Mouse (Mus musculus) layer of hippocampus, adult 9-10 months (tissue): ENCODE results near the gene Hectd1.

Experiments
- DNase-seq: peaks from one replicate; pipeline ENCODE4 v3.0.0; 2022; ENCODE audit warnings: low spot score

Gene Hectd1

GRCm38 (mm10) chr12:51829290-51830076 is at the start of gene Hectd1:
Gene Hectd1 (minus strand): TSS chr12:51829536.
- DNase-seq: peak; percentile 51

DNA sequence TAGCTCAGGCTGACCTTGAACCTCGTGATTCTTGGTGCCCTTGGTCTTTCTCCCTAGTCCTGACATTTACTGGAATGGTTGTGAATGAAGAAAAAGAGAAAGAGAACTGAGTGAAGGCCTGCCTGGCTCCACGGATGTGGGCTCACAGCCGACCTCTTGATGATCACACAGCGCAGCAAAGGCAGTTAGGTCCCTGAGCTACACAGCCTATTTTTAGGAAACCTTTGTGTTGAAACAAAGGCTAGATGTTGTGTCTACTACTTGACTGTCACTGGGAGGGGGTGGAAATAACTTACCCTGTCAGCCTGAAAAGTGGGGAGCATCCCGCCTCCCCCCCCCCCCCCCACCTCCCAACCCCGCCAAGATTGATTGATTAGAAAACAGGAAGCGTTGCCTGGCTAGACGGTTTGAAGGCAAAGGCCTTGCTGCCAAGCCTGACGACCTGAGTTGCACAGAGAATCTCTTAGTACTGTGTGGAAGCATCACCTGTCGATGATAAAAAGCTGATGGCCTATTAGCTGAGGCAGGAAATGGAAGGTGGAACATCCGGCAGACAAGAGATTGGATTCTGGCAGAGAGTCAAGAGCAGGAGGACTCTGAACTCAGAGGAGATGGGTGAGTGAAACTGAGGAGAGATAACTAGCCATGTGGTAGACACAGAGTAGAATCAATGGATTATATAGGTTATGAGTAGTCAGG is 42.3 kb upstream of the Hectd1 start:
- DNase-seq: no peak

GRCm38 (mm10) chr12:51869511-51869910 is 40.2 kb upstream of the Hectd1 start:
- DNase-seq: no peak

GRCm38 (mm10) chr12:51867076-51867475 is 37.7 kb upstream of the Hectd1 start:
- no peak for DNase-seq

- DNase-seq: no peak
Observed at GRCm38 (mm10) chr12:51866226-51866910, 37.0 kb upstream of the Hectd1 start.

DNA sequence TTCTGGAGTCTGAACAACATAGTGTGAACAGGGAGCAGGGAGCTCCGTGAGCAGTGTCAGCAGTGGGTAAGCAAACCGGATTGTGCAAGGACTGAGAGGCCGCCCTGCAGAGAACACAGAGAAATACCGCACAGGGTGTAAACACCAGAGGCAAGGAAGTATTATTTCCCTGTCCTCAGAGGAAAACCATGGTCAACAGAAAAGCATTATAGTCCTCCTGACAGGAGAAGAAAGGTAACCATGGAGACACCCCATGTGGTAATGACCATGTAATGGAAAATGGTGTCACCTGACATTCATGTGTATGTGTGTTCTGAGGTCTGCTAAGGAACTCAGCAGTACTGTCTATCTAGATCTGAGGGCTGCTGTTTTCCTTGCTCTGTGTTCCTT is 36.4 kb upstream of the Hectd1 start:
- DNase-seq: no peak

DNA sequence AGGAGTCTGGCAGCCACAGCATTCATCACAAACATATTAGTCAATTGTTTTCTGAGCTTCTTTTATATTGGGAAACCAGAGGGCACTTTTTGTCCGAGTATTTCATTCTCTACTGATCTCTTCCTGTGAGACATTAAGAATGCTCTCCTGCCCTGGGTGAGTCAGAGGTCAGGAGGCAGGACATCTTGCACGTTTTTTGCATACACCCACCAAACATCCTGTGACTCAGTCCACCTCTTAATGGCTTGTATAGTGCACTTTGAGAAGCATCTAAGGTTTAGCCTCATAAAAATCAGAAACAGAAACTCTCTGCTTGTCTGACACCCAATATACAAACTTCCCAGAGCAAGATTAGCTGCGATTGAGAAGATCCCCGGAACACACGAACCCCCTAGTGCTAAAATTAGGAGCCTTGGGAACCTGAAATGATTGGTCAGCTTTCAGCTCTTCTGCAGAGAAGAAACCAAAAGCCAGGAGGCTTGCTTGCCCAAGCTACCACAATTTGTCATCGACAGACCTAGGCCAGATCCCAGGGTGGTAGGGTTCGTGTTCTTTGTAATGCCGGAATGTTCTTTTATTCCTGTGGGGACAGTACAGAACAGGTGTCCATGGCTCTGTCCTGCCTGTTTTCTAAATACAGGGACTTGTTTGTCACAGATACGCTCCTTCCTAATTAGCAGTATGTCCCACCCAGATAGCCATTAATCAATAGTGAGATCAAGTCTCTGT is 35.9 kb upstream of the Hectd1 start:
- no peak for DNase-seq

DNA sequence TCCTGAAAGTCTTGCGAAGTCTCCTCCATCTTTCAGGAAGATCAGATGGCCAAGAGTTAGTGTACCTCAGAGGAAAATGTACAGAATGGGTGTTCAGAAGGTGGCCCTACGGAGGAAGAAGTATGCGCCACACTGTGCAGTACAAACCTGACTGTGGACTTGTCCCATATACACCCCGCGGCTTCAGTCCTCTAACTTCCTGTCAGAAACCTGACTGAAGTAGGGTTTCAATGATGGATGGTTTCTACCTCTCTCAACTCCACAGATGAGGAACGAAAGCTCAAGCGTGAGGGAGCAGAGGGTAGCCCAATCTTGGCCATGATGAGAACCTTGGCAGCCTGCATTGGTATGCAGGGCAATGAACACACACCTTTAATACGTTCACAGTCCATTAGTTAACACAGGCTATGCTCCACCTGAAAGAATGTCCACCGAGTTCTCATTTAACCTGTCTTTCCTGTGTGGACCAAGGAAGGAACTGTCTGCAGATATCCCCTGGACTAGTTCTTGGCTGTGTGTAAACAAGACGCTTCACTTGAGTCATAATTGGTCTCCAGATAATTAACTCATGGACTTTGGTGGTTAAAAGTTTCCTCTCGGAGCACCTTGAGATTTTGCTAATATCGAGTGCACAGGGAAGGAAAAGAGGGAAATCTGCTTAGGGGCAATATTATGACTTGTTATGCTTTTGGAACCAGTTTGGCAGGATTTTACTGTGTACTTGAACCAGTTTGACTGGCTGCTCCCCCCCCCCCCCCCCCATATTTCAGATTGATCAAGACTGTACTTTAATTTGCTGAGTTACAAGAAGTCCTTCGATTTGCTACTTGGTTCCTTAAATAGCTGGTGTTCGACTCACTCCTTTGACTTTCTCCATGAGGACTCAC is 34.0 kb upstream of the Hectd1 start:
- no peak for DNase-seq

GRCm38 (mm10) chr12:51858134-51859028 is 29.0 kb upstream of the Hectd1 start:
- no peak for DNase-seq

GRCm38 (mm10) chr12:51856768-51857295 is 27.5 kb upstream of the Hectd1 start:
- DNase-seq: no peak

GRCm38 (mm10) chr12:51855872-51856271 is 26.5 kb upstream of the Hectd1 start:
- DNase-seq: no peak

DNA sequence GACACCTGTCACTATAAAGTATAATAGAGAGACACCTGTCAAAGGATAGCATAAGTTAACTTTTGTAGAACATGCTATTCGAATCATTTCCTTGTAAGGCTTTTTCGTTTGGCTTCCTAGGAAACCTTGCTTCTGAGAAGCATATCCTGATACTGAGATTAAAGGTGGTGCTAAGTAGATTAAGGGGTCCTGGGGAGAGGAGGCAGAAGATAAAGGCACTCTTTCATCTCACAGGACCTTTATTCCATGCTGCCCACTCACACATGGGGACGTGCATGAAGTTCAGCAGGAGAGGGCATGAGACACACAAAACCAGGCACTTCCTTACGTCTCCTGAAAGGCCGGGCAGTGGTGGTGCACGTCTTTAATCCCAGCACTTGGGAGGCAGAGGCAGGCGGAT is 26.1 kb upstream of the Hectd1 start:
- no peak for DNase-seq

DNA sequence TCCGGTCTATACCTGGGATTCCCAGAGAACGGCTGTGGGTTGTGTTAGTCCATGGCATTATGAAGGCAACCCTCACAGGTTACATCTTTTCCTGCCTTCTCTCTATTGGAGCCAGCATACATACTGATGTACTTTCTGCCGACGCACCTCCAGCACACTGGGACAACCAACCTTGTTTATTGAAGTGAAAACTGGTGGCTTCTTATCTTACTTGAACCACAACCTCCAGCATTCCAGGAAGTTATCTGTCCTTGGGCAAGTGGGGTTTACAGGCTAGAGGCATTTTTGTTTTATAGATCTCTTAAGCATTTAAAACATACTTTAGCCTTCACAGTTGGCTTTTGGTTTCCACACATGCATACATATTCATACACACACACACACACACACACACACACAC is 22.3 kb upstream of the Hectd1 start:
- DNase-seq: no peak

- no peak for DNase-seq
Observed at GRCm38 (mm10) chr12:51851155-51851554, 21.8 kb upstream of the Hectd1 start.

- no peak for DNase-seq
Observed at GRCm38 (mm10) chr12:51850339-51850738, 21.0 kb upstream of the Hectd1 start.

DNA sequence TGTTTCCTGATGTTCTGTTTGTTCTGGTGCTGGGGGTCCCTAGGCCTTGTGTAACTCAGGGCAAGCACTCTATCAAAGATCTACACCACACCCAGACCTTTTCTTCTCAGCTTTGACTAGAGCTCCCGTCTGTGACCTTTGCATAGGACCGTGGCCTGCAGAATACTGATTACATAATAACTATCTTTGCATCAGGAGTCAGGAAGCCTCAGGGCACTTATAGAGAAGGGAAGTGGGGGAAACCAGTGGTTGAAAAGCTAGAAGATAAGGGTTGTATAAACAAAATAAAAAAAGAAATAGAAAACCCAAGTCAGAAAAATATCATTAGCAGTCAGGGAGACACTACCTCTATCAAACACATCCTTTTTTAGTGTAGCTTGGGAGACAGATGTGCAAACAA is 20.6 kb upstream of the Hectd1 start:
- DNase-seq: no peak

- no peak for DNase-seq
Observed at GRCm38 (mm10) chr12:51847953-51848680, 18.8 kb upstream of the Hectd1 start.

DNA sequence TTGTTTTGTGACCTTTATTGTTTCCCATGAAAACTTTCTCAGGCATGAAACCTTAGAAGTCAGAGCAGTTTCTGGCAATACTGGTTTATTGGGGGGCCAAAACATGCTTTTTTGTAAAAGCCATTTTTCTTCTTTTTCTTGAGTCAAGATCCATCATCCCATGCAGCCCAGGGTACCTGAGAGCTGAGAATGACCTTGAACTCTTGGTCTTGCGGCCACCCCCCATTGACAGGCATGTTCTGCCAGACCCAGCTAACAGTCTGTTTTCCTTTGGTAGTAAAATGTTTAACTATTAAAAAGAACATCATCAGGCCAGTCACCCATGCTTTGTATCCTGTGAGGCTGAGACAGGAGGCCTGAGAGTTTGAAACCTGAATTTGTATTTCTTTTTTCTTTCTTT is 15.9 kb upstream of the Hectd1 start:
- DNase-seq: no peak

GRCm38 (mm10) chr12:51844771-51845256 is 15.5 kb upstream of the Hectd1 start:
- DNase-seq: peak; percentile 91
